In genomic region chr12:4184648-4185047, GRCm38 (mm10) we compare ENCODE assay signal across 22 mouse cellular contexts. TPM values are rescaled to one million over a fixed set of nuclear protein-coding genes. Genes with fewer than 3 reads are reported as not detected.
DNase-seq lines count a peak whose midpoint lies in the region; ATAC-seq lines count a peak whose summit lies in the region.
"Had no signal": no experiment of that assay in that cellular context is flagged by ENCODE, and none has a peak within 500 bp of the region (broad histone marks: within the 10 kb centered on the region; RNA-seq: fewer than 3 reads in every experiment).

No protein-coding gene starts in this region.

- no peaks in the 10 kb centered on the region for H3K27me3 ChIP-seq in kidney, embryonic 16.5 days (ENCODE audit: insufficient read depth, low read length)
- H3K27me3 ChIP-seq: embryonic facial prominence, embryonic 13.5 days; embryonic facial prominence, embryonic 15.5 days; forebrain, embryonic 12.5 days had no signal

- no peaks in the 10 kb centered on the region for H3K9me3 ChIP-seq in kidney, embryonic 16.5 days (ENCODE audit: low read length)
- H3K9me3 ChIP-seq: embryonic facial prominence, embryonic 13.5 days; embryonic facial prominence, embryonic 15.5 days; forebrain, embryonic 10.5 days; forebrain, embryonic 12.5 days had no signal

- 19% methylated on average over 2 of the region's 2 CpGs for WGBS in kidney, embryonic 16.5 days

- no peaks in the 10 kb centered on the region for H3K36me3 ChIP-seq in kidney, embryonic 16.5 days (ENCODE audit: insufficient read depth, low read length)
- H3K36me3 ChIP-seq: embryonic facial prominence, embryonic 15.5 days; forebrain, embryonic 10.5 days; forebrain, embryonic 12.5 days had no signal

- intact Hi-C loops in heart, postnatal 10 days (cut with DNase I): no loop called here

- peaks cover 10% of the 10 kb centered on the region for H3K4me1 ChIP-seq in kidney, embryonic 16.5 days (ENCODE audit: insufficient read depth, low read length)

- no peak overlapping the region for H3K4me3 ChIP-seq in kidney, embryonic 16.5 days (ENCODE audit: low read length)
- H3K4me3 ChIP-seq: embryonic facial prominence, embryonic 13.5 days; embryonic facial prominence, embryonic 15.5 days; erythroblast, embryonic 14.5 days; forebrain, embryonic 10.5 days; forebrain, embryonic 12.5 days had no signal

- H3K4me2 ChIP-seq in kidney, embryonic 16.5 days (replicated peaks; ENCODE audit: low read depth, low read length): no peak overlapping the region
- H3K4me2 ChIP-seq: embryonic facial prominence, embryonic 13.5 days; embryonic facial prominence, embryonic 15.5 days; forebrain, embryonic 12.5 days had no signal

- no peak overlapping the region for H3K9ac ChIP-seq in kidney, embryonic 16.5 days (replicated peaks; ENCODE audit: low read length)
- H3K9ac ChIP-seq: embryonic facial prominence, embryonic 13.5 days; embryonic facial prominence, embryonic 15.5 days; forebrain, embryonic 12.5 days had no signal

- no peak for ATAC-seq in kidney, embryonic 16.5 days (ENCODE audit: low FRiP score, low TSS enrichment)
- ATAC-seq: forebrain, embryonic 14.5 days; forebrain, embryonic 16.5 days had no signal

- peak; percentile 78 for DNase-seq in heart, adult 11 months
- DNase-seq in heart, postnatal 10 days: no peak
- DNase-seq in kidney, adult 9 months: no peak
- peak; percentile 45 for DNase-seq in kidney, postnatal 10 days
- no peak for DNase-seq in kidney, postnatal 25 days
- DNase-seq: adrenal gland, adult 2 months; adrenal gland, postnatal 10 days; adrenal gland, postnatal 25 days; cerebellum, adult 11 months; cerebellum, adult 18-20 months; cerebellum, adult 8-10 months; cerebellum, adult 9-11 months; cerebellum, postnatal 14 days; cerebellum, postnatal 36 days had no signal

- H3K27ac ChIP-seq in kidney, embryonic 16.5 days (ENCODE audit: low read length): peak overlapping the region; percentile 24; the same call in 1 of the 2 replicates
- H3K27ac ChIP-seq: embryonic facial prominence, embryonic 13.5 days; embryonic facial prominence, embryonic 15.5 days; forebrain, embryonic 10.5 days; forebrain, embryonic 12.5 days had no signal

RNA-seq across cellular contexts. Expression of gene Ptrhd1, which starts 49.2 kb away (rescaled TPM):
- 1 to 10 TPM; 4.8 to 5.0 TPM for total RNA-seq in heart, postnatal 10 days (2021)
- 7.1 and 7.8 TPM in 2 replicates for polyA plus RNA-seq in kidney, embryonic 16.5 days (2015; fragmentation: Nextera tagmentation; extraction: Ambion mirVana)

RNA-seq across cellular contexts. Expression of gene Cenpo, which starts 49.4 kb away (rescaled TPM):
- 1 to 10 TPM; 5.0 to 5.3 TPM for total RNA-seq in heart, postnatal 10 days (2021)
- 14.0 and 15.7 TPM in 2 replicates for polyA plus RNA-seq in kidney, embryonic 16.5 days (2015; fragmentation: Nextera tagmentation; extraction: Ambion mirVana)

RNA-seq across cellular contexts. Expression of gene Adcy3, which starts 51.7 kb away (rescaled TPM):
- 10 to 100 TPM in 1 of 2 experiments, 1 to 10 TPM in 1; 7.1 to 20.2 TPM for total RNA-seq in heart, postnatal 10 days (2021)
- 9.9 and 10.7 TPM in 2 replicates for polyA plus RNA-seq in kidney, embryonic 16.5 days (2015; fragmentation: Nextera tagmentation; extraction: Ambion mirVana)

Comparison
In these comparisons a context has a peak if more than half of its experiments do, and no peak if none do; other contexts are left out.
1. DNase-seq: peak in heart, adult 11 months (single experiment) and kidney, postnatal 10 days (single experiment); none in heart, postnatal 10 days (0 of 2), kidney, adult 9 months (single experiment) and kidney, postnatal 25 days (0 of 2).